In genomic region chr9:102879545-102879944, GRCm38 (mm10) we compare ENCODE assay signal across 8 mouse cellular contexts. TPM values are rescaled to one million over a fixed set of nuclear protein-coding genes. Genes with fewer than 3 reads are reported as not detected.
DNase-seq lines count a peak whose midpoint lies in the region; ATAC-seq and TF ChIP-seq lines count a peak whose summit lies in the region.

No protein-coding gene starts in this region.

- H3K9me3 ChIP-seq in liver, embryonic 12.5 days (replicated peaks), result no peaks in the 10 kb centered on the region
- H3K9me3 ChIP-seq in hindbrain, postnatal 0 days (ENCODE audit: low read length), result no peaks in the 10 kb centered on the region
- no peaks in the 10 kb centered on the region for H3K9me3 ChIP-seq in limb, embryonic 11.5 days (ENCODE audit: control insufficient read depth, low read length)

- ATAC-seq in liver, embryonic 12.5 days, result no peak
- no peak for ATAC-seq in hindbrain, postnatal 0 days
- ATAC-seq in limb, embryonic 11.5 days (ENCODE audit: insufficient number of reproducible peaks, low FRiP score, low TSS enrichment, low read depth), result no peak

- WGBS in liver, embryonic 12.5 days (ENCODE audit: insufficient replicate concordance), result 33% methylated on average over 8 of the region's 8 CpGs
- whole genome bisulfite sequencing in hindbrain, postnatal 0 days, result 59% methylated on average over 8 of the region's 8 CpGs
- 73% methylated on average over 8 of the region's 8 CpGs for WGBS in limb, embryonic 11.5 days

- H3K27me3 ChIP-seq in liver, embryonic 12.5 days (replicated peaks), result no peaks in the 10 kb centered on the region
- no peaks in the 10 kb centered on the region for H3K27me3 ChIP-seq in hindbrain, postnatal 0 days (ENCODE audit: insufficient read depth, low read length)
- H3K27me3 ChIP-seq in limb, embryonic 11.5 days (ENCODE audit: control insufficient read depth, insufficient read depth, low read length), result no peaks in the 10 kb centered on the region

- H3K4me1 ChIP-seq in liver, embryonic 12.5 days, result peaks cover 5% of the 10 kb centered on the region; the same call in 1 of the 2 replicates
- no peaks in the 10 kb centered on the region for H3K4me1 ChIP-seq in hindbrain, postnatal 0 days (ENCODE audit: insufficient read depth, low read length)
- no peaks in the 10 kb centered on the region for H3K4me1 ChIP-seq in limb, embryonic 11.5 days (ENCODE audit: control insufficient read depth, insufficient read depth, low read length)

- TF ChIP-seq CTCF in hindbrain, postnatal 0 days (IDR thresholded peaks at IDR 0.05; ENCODE audit: low read depth), result peak; percentile 73

- no peak overlapping the region for H3K4me3 ChIP-seq in liver, embryonic 12.5 days
- no peak overlapping the region for H3K4me3 ChIP-seq in hindbrain, postnatal 0 days (ENCODE audit: low read length)
- H3K4me3 ChIP-seq in limb, embryonic 11.5 days (ENCODE audit: low read depth, low read length), result no peak overlapping the region

- no peak overlapping the region for H3K4me2 ChIP-seq in liver, embryonic 12.5 days
- H3K4me2 ChIP-seq in hindbrain, postnatal 0 days (ENCODE audit: low read depth, low read length), result no peak overlapping the region
- H3K4me2 ChIP-seq in limb, embryonic 11.5 days (ENCODE audit: low read depth, severe bottlenecking), result no peak overlapping the region

- H3K27ac ChIP-seq in liver, embryonic 12.5 days, result no peak overlapping the region
- no peak overlapping the region for H3K27ac ChIP-seq in hindbrain, postnatal 0 days
- no peak overlapping the region for H3K27ac ChIP-seq in limb, embryonic 11.5 days (replicated peaks; ENCODE audit: low read depth, low read length)

- DNase-seq in liver (peak; percentile 41), NIH3T3 (ENCODE audit: low read depth) (peak; percentile 85)
- peak; percentile 54 to 69 for DNase-seq in cerebellum, postnatal 25 days
- peak; percentile 81 for DNase-seq in hindbrain, postnatal 0 days (ENCODE audit: low spot score)
- DNase-seq in limb, embryonic 11.5 days (ENCODE audit: low spot score), result peak; percentile 80
- DNase-seq in retina, embryonic 14.5 days (ENCODE audit: low spot score), result peak; percentile 81
- DNase-seq in urinary bladder, adult 18-20 months (ENCODE audit: low spot score in 2 of 2), result no peak

- no peak overlapping the region for H3K9ac ChIP-seq in liver, embryonic 12.5 days
- H3K9ac ChIP-seq in hindbrain, postnatal 0 days (replicated peaks; ENCODE audit: low read length), result no peak overlapping the region
- H3K9ac ChIP-seq in limb, embryonic 11.5 days (ENCODE audit: low read length), result no peak overlapping the region

- H3K36me3 ChIP-seq in liver, embryonic 12.5 days, result peaks cover 48% of the 10 kb centered on the region
- peaks cover 23% of the 10 kb centered on the region; the same call in 1 of the 2 replicates for H3K36me3 ChIP-seq in hindbrain, postnatal 0 days (ENCODE audit: insufficient read depth, low read length)
- no peaks in the 10 kb centered on the region; the same call in 1 of the 2 replicates for H3K36me3 ChIP-seq in limb, embryonic 11.5 days (ENCODE audit: control insufficient read depth, insufficient read depth, low read length)

RNA-seq across cellular contexts. Expression of gene Ryk, which starts 44.8 kb away (rescaled TPM):
- polyA plus RNA-seq in liver, embryonic 12.5 days (2016; fragmentation: Nextera tagmentation; extraction: Ambion mirVana), result 8.3 and 8.4 TPM in 2 replicates
- 41.4 and 47.7 TPM in 2 replicates for total RNA-seq in hindbrain, postnatal 0 days (2014; rRNA removed)
- polyA plus RNA-seq in hindbrain, postnatal 0 days (2015; fragmentation: Nextera tagmentation; extraction: Ambion mirVana), result 9.3 and 10.2 TPM in 2 replicates
- 31.6 and 43.0 TPM in 2 replicates for polyA plus RNA-seq in limb, embryonic 11.5 days (2014; fragmentation: Nextera tagmentation; extraction: Ambion mirVana)

Comparison
In these comparisons a context has a peak if more than half of its experiments do, and no peak if none do; other contexts are left out.
1. DNase-seq: peak in liver (single experiment), NIH3T3 (single experiment), cerebellum, postnatal 25 days (2 of 2), hindbrain, postnatal 0 days (single experiment), limb, embryonic 11.5 days (single experiment) and retina, embryonic 14.5 days (single experiment); none in urinary bladder, adult 18-20 months (0 of 2).